ENCODE assay signal across 19 mouse cellular contexts in the genomic region with DNA sequence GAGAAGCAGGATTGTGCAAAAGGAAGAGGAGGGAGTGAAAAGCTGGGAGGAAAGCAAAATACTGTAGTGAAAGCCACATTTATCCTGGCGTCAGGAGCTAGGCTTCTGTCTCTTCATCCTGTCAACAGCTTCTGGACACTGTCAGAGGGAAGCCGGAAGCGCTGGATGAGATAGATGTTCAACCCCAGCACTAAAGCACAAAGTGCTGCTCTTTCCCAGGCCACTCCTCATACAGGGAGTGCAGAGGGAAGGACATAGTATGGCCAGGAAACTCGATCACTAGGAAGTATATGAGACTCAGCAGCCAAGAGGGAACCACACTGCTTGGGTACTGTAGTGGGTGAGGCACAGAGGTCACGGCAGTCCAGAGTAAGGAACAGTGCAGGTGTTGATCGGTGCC.
DNase-seq lines count a peak whose midpoint lies in the region; ATAC-seq lines count a peak whose summit lies in the region.
"Had no signal": no experiment of that assay in that cellular context is flagged by ENCODE, and none has a peak within 500 bp of the region (broad histone marks: within the 10 kb centered on the region; RNA-seq: fewer than 3 reads in every experiment).

No protein-coding gene starts in this region.

- no peaks in the 10 kb centered on the region; the same call in 1 of the 2 replicates for H3K9me3 ChIP-seq in heart, embryonic 10.5 days
- H3K9me3 ChIP-seq in heart, embryonic 13.5 days, result no peaks in the 10 kb centered on the region
- 0 out of 2 replicates have a peak, but pooled peaks cover 4% of the 10 kb centered on the region for H3K9me3 ChIP-seq in heart, embryonic 16.5 days (replicated peaks; ENCODE audit: control insufficient read depth, low read length)
- H3K9me3 ChIP-seq: embryonic facial prominence, embryonic 13.5 days; forebrain, embryonic 12.5 days; hindbrain, embryonic 12.5 days had no signal

- intact Hi-C loops in heart, postnatal 25 days (cut with DNase I), result no loop called here

- no peaks in the 10 kb centered on the region for H3K27me3 ChIP-seq in heart, embryonic 10.5 days (ENCODE audit: insufficient read depth, poor library complexity, severe bottlenecking)
- no peaks in the 10 kb centered on the region for H3K27me3 ChIP-seq in heart, embryonic 13.5 days (replicated peaks)
- H3K27me3 ChIP-seq in heart, embryonic 16.5 days (ENCODE audit: control insufficient read depth, insufficient read depth, low read length), result no peaks in the 10 kb centered on the region
- H3K27me3 ChIP-seq: embryonic facial prominence, embryonic 13.5 days; forebrain, embryonic 12.5 days; hindbrain, embryonic 12.5 days had no signal

- H3K4me1 ChIP-seq in heart, embryonic 10.5 days, result peaks cover 62% of the 10 kb centered on the region
- peaks cover 47% of the 10 kb centered on the region for H3K4me1 ChIP-seq in heart, embryonic 13.5 days
- peaks cover 17% of the 10 kb centered on the region for H3K4me1 ChIP-seq in heart, embryonic 16.5 days (ENCODE audit: control insufficient read depth, insufficient read depth, low read length)
- H3K4me1 ChIP-seq: forebrain, embryonic 12.5 days; hindbrain, embryonic 12.5 days had no signal

- H3K4me3 ChIP-seq in heart, embryonic 10.5 days, result no peak overlapping the region
- H3K4me3 ChIP-seq in heart, embryonic 13.5 days, result no peak overlapping the region
- no peak overlapping the region for H3K4me3 ChIP-seq in heart, embryonic 16.5 days (ENCODE audit: low read length)
- H3K4me3 ChIP-seq: embryonic facial prominence, embryonic 13.5 days; forebrain, embryonic 12.5 days; hindbrain, embryonic 12.5 days had no signal

- H3K27ac ChIP-seq in heart, embryonic 10.5 days, result peak overlapping the region; percentile 32; the same call in 1 of the 2 replicates
- H3K27ac ChIP-seq in heart, embryonic 13.5 days (replicated peaks), result peak overlapping the region; percentile 84
- peak overlapping the region; percentile 68 for H3K27ac ChIP-seq in heart, embryonic 16.5 days (ENCODE audit: low read length)
- H3K27ac ChIP-seq: embryonic facial prominence, embryonic 13.5 days; forebrain, embryonic 12.5 days; hindbrain, embryonic 12.5 days had no signal

- H3K4me2 ChIP-seq in heart, embryonic 13.5 days, result 0 out of 2 replicates have a peak overlapping the region, but pooled peaks have one; percentile 1
- H3K4me2 ChIP-seq in heart, embryonic 16.5 days (ENCODE audit: low read depth, low read length), result no peak overlapping the region
- H3K4me2 ChIP-seq: embryonic facial prominence, embryonic 13.5 days; forebrain, embryonic 12.5 days; hindbrain, embryonic 12.5 days had no signal

- DNase-seq in heart, embryonic 10.5 days (ENCODE audit: low spot score), result peak; percentile 89
- no peak for DNase-seq in heart, postnatal 25 days (ENCODE audit: low spot score)
- peak; percentile 27 for DNase-seq in heart, postnatal 4 days
- DNase-seq in ovary, postnatal 14 days (ENCODE audit: low spot score), result no peak
- no peak for DNase-seq in cerebellum, adult 18-20 months
- DNase-seq: adrenal gland, postnatal 10 days; cerebellum, adult 11-12 months; cerebellum, adult 9-11 months; cerebellum, postnatal 36 days; gastrocnemius, postnatal 10 days had no signal

- peaks cover 18% of the 10 kb centered on the region for H3K36me3 ChIP-seq in heart, embryonic 10.5 days
- no peaks in the 10 kb centered on the region for H3K36me3 ChIP-seq in heart, embryonic 13.5 days
- H3K36me3 ChIP-seq in heart, embryonic 16.5 days (ENCODE audit: control insufficient read depth, insufficient read depth), result no peaks in the 10 kb centered on the region; the same call in 1 of the 2 replicates

- ATAC-seq in heart, embryonic 13.5 days (ENCODE audit: extremely low read depth, insufficient number of reproducible peaks, low FRiP score, low TSS enrichment), result peak; percentile 45; the same call in 1 of the 2 replicates
- ATAC-seq in heart, embryonic 16.5 days (replicated peaks; ENCODE audit: extremely low read depth, insufficient read depth, low FRiP score), result peak; percentile 59; the same call in 1 of the 2 replicates
- ATAC-seq: forebrain, embryonic 16.5 days; hindbrain, embryonic 16.5 days; inflammation-experienced regulatory T-cells, adult 6 months; intestine, postnatal 0 days had no signal

- H3K9ac ChIP-seq in heart, embryonic 13.5 days, result no peak overlapping the region
- H3K9ac ChIP-seq in heart, embryonic 16.5 days (ENCODE audit: low read length), result no peak overlapping the region
- H3K9ac ChIP-seq: embryonic facial prominence, embryonic 13.5 days; forebrain, embryonic 12.5 days; hindbrain, embryonic 12.5 days had no signal

- 26% methylated on average over 6 of the region's 6 CpGs for WGBS in heart, embryonic 10.5 days
- 20% methylated on average over 6 of the region's 6 CpGs for WGBS in heart, embryonic 13.5 days
- 25% methylated on average over 6 of the region's 6 CpGs for WGBS in heart, embryonic 16.5 days

Comparison
In these comparisons a context has a peak if more than half of its experiments do, and no peak if none do; other contexts are left out.
1. DNase-seq: peak in heart, embryonic 10.5 days (single experiment) and heart, postnatal 4 days (single experiment); none in heart, postnatal 25 days (single experiment), ovary, postnatal 14 days (single experiment) and cerebellum, adult 18-20 months (0 of 2).
2. H3K27ac ChIP-seq: peak in every context shown above with its lines; median percentile 84 in heart, embryonic 13.5 days; 68 in heart, embryonic 16.5 days; 32 in heart, embryonic 10.5 days.